Mouse (Mus musculus) kidney, postnatal 36 days (tissue): ENCODE data around the gene Mxi1.

Experiments
- DNase-seq, 2 experiments: peaks; one replicate each; pipeline ENCODE4 v3.0.0; 2021 to 2022; ENCODE audit warnings: mixed read lengths in 2 of 2

Mxi1 gene

GRCm38 (mm10) chr19:53324866-53325265 lies 14.5 kb downstream of the Mxi1 start:
- DNase-seq = no peak

DNA sequence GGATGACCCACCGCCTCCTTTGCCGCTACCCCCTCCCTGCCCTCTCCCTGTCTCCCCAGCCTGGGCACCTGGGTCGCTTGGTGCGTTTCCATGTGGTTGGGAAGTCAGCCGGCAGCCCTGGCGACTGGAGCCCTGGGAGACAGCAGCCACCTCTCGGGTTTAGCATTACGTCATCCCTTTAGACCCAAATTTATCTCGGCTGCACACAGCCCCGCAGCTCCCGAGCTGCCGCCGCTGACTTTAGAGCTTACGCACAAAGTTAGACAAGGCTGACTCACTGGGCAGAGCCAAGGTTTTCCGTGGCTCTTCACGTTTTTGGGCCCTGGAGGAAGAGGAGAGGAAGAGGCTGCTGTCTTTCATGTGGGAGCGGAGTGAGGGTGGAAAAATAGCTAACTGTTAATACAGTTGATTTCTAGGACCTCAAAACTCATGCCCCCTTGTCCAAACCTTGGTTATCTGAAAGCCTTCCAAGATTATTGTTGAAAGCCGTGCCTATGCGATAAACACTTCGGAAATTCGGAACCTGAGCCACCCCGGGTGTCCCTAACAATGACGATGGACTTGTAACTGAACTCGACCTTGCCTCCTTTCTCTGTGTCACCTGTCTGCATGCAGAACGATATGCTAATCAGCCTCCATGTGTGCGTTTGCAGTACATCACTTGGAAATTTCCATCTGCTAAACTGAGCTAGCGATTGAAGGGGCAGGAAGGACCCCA lies 15.4 kb downstream of the Mxi1 start:
- peak in 1 of 2 experiments; percentile 43 for DNase-seq

DNA sequence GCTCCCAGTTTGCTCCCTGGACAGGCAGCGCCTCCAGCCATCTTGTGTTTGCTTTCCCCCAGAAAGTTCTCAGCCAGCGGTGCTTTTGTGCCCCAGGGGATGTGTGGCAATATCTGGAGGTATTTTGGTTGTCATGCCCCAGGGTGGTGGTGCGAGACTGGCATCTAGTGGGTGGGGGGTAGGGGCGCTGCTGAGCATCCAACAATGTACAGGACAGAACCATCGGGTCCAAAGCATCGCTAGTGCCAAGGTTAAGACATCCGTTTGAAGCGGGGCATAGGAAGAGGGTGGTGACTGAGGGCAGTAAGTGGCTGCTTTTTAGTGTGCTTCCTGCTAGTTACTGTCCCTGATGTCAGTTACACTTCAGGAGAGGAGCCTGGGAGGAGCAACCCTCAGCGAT lies 17.8 kb downstream of the Mxi1 start:
- DNase-seq = no peak

DNA sequence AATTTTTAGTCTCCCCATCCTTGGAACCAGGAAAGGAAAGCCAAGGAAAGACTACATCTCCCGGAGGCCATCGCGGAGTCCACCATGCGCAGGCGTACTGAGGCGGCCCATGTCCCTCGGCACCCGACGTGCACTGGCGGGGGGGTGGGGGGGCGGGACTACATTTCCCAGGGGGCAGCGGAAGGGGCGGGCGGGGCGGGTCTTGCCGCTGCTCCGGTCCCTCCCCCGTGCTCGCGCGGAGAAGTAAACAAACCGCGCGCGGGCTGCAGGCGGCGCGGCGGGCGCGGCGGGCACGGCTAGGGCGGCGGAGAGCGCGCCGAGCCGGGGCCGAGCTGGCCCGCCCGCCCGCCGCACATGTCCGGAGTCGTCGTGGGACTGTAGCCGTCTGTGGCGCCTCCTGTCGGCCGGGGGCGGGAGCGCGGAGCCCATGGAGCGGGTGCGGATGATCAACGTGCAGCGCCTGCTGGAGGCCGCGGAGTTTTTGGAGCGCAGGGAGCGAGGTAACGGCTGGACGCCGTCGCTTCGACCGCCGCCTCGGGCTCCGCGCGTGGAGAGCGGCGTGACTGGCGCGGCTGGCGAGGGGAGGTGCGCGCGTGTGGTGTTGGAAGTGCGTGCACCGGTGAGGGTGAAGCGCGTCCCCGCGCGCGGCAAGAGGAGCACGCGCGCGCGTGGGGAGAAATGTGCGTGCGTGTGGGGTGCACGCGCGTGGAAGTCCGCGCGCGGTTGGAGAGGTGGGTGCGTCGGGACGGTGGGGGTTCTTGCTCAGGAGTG lies 19.1 kb downstream of the Mxi1 start:
- DNase-seq = peak; percentile 94 to 95

DNA sequence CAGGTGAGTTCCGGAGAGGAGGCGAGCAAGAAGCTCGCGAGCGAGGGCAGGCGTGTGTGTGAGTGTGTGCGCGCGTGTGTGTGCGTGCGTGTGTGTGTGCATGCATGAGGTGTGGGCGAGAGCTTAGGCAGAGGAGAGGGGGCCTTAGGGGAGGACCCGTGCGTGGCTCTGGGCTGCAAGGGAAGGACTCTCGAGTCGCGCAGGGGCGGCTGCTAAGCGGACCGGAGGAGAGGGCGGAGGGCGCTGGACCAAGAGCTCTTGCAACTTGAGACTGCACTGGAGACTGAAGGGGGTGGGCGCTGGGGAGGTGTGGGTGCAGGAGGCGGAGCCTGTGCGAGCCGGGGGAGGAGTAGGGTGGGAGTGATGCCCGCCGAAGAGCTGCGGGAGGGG lies 19.7 kb downstream of the Mxi1 start:
- DNase-seq = peak; percentile 88 to 89

DNA sequence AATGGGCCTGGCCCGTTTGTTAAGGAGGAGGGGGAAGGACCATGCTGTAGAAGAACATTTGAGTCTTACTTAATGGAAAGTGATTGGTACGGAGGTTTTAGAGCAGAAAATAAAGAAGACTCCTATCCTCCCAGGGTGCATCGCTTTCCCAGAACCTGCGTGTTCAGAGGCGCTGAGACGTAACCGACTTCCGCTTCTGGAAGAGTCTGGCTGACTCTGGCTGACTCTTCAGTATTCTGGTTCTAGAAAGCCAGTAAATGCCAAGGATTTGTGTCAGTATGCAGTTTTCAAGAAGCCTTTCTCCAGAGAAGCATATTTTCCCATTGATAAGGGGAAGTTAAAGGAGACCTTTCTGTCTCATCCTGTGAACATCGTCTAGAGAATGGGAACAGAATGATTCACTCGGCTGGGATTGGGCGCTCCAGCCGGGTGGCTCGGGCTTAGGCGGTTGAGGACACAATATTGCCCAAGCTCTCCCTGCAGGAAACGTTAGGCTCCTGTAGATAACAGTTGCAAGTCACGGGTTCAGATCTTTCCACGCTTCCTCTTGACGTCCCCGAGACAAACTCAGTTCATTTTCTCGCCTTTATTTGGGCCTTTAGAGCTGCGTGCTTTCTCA lies 21.7 kb downstream of the Mxi1 start:
- peak in 1 of 2 experiments; percentile 57 for DNase-seq

GRCm38 (mm10) chr19:53333730-53334129 lies 23.4 kb downstream of the Mxi1 start:
- no peak for DNase-seq

- no peak for DNase-seq
Observed at GRCm38 (mm10) chr19:53335241-53335640, 24.9 kb downstream of the Mxi1 start.

DNA sequence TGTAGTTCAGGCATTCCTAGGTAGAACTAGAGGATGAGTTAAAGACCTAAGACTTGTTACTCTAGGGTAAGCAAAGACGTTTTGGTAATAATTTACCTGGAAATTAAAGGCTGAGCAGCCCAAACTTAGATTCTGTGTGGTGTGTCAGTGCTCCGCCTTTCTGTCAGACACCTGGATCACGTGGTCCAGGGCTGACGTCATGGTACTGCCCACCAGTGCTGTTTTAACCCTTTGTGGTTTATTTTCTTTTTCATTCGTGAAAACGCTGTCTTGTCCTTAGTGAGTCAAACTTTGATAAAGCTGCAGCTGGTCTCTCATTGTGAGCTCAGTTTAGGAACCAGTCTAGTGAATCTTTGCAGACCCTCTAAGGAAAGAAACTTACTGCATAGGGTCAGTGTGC lies 30.1 kb downstream of the Mxi1 start:
- peak; percentile 87 to 88 for DNase-seq

DNA sequence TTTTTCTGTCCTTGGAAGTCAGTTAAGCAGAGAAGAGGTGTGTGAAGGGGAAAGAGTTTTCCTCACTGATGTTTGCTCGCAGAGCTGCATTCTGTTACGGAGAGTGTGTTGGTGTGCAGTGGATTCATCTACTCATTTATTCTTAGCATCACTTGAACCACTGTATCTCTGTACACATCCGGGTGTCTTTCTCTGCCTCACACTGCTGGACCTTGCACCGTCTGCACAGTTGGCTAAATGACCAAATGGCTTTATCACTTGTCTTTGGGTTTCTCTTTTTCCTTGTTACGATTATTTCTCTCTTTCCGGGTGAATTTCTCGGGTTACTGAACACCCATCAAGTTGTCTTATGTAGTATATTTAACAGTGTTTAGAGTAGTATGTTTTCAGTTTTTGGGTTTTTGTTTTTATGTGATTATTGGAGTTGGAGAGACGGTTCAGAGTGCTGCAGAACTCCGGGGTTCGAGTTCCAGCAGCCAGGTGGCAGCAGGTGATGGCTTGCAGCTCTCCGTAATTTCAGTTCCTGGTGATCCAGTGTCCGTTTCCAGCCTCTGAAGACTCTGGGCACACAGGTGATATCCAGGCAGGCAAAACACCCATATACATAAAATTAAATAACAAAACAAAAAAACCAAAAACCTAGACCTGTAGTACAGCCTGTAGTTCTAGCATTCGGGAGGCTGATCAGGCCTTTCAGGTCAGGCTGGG lies 33.0 kb downstream of the Mxi1 start:
- peak in 1 of 2 experiments; percentile 45 for DNase-seq

DNA sequence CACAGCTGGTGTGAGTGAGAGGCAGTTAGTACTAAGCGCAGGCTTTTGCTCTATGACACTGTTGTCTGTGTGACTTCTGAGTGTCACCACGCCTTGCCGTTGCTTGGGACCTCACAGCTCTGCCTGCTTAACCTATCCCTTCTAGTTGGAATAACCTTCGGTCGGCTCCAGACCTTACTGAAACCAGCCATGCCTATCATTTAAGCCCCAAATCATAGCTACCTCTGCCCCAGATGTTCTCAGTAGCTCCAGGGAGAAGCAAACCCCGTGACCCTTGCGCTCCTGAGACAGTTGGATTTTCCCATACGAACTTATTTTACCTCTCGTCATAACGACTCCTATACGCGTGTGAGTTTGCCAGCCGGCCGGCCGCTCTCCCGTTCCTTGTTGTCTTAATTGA lies 33.7 kb downstream of the Mxi1 start:
- peak; percentile 58 for DNase-seq

DNA sequence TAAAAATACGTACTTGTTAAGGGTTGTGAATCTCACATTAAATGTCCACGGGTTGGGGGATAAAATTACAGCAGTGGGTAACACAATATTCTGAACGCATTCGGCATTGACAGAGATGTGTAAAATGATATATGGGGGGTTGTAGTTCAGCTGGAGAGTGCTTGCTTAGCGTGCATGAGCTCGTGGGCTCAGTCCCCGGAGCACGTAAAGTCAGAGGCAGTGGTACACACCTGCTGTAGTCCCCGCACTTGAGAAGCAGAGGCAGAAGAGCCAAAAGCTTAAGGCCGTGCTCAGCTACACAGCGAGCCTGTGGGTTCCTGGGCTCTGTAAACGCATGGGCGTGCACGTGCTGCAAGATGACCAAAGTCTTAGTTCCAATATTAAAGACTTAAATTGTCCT lies 35.4 kb downstream of the Mxi1 start:
- DNase-seq = no peak

DNA sequence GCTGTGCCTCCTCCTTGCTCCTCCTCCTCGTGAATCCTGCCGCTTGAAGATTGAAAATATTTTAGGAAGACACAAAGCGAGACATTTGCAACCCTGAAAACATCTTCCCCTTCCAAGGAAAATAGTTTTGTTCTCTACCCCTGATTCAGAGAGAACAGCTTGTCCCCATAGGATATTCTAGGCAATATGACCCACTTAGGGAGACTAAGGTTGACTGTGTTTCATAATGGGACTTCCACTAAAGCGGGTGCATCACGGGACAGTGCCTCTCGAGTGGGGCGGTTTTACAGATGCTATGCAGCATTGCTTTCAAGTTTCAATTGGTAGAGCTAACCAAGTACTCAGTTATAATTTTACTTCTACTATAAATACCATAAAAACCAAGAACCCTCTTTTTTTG lies 43.5 kb downstream of the Mxi1 start:
- DNase-seq = no peak

DNA sequence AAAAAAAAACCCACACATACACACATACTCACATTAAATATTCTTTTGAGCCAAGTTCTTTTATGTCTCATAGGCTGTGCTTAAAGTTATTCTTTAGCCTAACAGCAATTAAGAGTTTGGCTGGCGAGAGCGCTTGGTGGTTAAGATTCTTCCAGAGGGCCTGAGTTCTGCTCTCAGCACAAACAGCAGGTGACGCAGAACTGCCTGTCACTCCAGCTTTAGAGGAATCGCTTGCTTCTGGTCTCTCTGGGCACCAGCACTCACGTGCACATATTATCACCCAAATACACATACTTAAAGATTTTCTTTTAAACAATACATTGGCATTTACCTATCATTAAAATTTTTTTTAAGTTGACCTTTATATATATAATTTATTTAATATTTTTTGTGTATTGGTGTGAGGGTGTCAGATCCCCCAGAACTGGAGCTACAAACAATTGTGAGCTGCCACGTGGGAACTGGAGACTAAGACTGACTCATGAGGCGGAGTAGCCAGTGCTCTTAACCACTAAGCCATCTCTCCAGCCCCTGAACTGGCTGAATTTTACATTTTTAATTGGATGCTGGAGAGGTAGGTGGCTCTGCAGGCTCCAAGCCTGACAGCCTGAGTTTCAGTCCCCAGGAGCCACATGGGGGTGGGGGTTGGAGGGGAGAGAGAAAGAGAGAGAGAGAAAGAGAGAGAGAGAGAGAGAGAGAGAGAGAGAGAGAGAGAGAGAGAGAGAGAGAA lies 44.1 kb downstream of the Mxi1 start:
- DNase-seq = peak in 1 of 2 experiments; percentile 38

DNA sequence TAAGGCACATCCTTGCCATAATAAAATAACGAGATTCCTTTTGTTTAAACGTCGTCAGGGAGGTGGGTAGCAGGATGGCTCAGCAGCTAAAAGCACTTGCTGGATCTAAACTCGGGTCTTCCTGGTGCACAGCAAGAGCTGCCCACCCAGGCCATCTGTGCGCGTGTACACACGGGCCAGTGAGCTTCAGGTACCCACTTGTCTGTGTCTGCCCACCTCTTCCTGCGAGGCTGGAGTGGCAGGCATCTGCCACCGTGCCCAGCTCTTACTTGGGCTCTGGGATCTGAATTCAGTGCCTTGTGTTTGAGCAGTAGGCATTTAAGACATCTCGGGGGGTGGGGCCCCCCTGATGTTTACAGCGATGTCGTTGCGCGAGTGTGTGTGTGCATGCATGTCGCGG lies 44.7 kb downstream of the Mxi1 start:
- no peak for DNase-seq

DNA sequence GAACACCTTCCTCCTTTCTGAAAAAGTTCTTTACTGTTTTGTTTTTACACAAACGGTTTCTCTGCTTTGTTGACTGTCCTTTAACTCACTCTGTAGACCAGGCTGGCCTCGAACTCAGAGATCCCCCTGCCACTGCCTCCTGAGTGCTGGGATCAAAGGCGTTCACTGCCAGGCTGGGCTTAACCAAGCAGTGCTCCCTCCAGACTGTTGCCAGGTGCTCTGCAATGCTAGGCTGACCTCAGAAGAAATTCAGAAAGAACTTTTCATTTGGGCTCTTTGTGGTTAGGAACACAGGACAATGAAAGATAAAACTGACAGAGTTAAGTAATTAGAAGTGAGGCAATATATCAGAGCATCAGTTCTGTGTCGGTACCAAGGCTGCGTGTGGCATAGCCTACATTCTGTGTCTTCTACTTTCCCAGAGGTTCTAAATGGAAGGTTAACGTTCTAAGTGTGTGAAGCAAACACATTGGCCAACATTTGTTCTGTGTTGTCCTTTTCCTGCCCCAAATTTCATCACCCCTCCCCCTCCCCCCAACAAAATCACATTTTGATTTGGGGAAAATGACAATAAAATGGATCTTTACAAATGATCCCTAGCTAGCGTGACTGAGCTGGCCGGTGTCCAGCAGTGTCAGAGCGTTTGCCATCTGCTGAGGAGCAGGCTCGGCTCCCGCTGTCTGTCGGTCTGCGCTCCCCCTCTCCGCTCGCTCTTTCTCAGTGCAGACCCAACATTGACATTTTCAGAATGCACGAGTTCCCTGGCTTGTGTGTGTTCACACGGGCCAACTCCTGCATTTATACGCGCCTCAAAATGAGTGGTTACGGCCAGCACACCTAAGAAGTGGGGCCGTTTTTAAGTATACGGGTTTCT lies 49.1 kb downstream of the Mxi1 start:
- DNase-seq = peak; percentile 63 to 84

DNA sequence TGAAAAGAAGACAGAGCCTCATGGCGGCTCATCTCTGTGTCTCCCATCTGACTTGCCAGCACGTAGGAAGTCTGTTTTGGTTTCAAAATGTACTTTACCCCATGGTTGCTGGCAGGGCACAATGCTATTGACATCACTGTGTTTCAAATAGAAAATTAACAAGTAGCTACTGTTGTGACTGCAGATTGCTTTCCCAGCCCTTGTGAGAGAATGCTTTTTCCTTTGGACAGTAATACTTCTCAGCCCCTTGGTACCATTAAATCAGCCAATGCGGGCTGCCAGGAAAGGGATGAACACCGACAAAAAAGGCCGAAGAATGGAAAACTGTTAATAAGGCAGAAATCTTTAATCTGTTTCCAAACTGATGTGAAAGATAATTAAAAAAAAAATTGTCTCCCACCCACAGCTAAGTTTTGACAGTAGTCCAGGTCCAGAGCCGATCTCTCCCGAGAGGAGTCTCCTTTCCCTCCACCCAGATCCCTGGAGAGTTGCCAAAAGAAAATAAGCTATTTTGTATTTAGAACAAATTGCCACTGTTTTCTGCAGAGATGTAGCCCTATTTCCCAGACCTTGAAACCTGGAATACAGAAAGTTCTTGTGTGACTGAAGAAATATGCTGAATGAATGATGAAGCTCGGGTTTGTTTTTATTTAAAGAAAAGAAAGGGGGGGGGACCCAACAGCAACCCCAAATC lies 50.1 kb downstream of the Mxi1 start:
- DNase-seq = peak; percentile 61 to 75

DNA sequence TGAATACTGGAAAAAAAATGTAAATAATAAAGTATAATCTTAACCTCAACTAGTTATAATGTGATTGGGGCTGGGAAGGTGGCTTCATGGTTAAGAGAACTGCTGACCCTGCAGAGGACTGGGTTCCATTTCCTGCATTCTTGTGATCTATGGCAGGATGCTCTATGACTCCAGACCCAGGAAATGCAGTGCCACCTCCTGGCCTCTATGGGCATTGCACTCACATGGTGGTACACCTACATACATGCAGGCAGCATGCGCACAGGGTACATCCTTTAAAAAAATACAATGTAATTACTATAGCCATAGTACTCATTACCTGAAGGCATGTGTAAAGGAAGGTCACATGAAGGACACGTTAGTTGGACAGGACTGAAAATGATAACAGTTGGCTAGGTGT lies 52.6 kb downstream of the Mxi1 start:
- peak in 1 of 2 experiments; percentile 70 for DNase-seq

GRCm38 (mm10) chr19:53364551-53364950 lies 54.2 kb downstream of the Mxi1 start:
- DNase-seq = no peak

DNA sequence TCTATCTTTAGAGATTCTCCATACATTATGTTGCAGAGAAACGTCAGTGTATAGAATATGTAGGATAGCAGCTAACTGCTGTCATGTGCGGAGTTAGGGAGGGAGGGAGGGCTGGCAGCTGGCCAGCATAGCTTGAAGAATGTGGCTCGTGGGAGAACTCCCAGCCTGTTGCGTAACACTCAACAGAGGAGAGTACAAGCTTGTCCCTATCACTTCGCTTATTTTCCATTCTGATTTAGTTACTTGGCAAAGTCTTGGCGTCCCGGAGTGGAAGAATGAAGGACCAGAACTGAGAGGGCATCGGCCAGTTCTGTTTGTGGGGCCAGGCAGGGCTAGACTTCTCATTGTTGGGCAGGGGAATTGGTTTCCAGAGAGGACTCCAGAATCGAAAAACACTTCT lies 54.6 kb downstream of the Mxi1 start:
- peak; percentile 81 to 91 for DNase-seq
